Mouse (Mus musculus) kidney, embryonic 14.5 days (tissue): ENCODE measurements around the gene Stap2. TPM values are rescaled to one million over a fixed set of nuclear protein-coding genes. Genes with fewer than 3 reads are reported as not detected.

ENCODE experiments used
- ATAC-seq: fragments of 200-750 bp; cut with Nextera tagmentation; 2 replicates; pipeline ENCODE4 v1.8.0; 2017; ENCODE audit warnings: moderate number of reproducible peaks, mild to moderate bottlenecking, moderate TSS enrichment, moderate library complexity; ENCODE audit not compliant: low FRiP score, low TSS enrichment
- H3K27ac ChIP-seq: fragments of 300-500 bp; sonication (generic); 2 replicates; pipeline ENCODE4 v1.5.1; 2014; ENCODE audit warnings: low read depth, mild to moderate bottlenecking, low read length, moderate library complexity, mixed read lengths
- H3K27me3 ChIP-seq: fragments of 300-500 bp; sonication (generic); 2 replicates; pipeline ENCODE4 v1.6.1; 2014; ENCODE audit warnings: mild to moderate bottlenecking, low read length; ENCODE audit not compliant: control insufficient read depth, insufficient read depth
- H3K36me3 ChIP-seq: fragments of 300-500 bp; sonication (generic); 2 replicates; pipeline ENCODE4 v1.6.1; 2014; ENCODE audit warnings: low read length, mixed read lengths; ENCODE audit not compliant: control insufficient read depth, insufficient read depth
- H3K4me1 ChIP-seq: fragments of 300-500 bp; sonication (generic); 2 replicates; pipeline ENCODE4 v1.6.1; 2014; ENCODE audit warnings: low read length, mixed read lengths; ENCODE audit not compliant: control insufficient read depth, insufficient read depth
- H3K4me2 ChIP-seq: fragments of 300-500 bp; sonication (generic); replicated peaks from 2 replicates; pipeline ENCODE4 v1.6.1; 2014; ENCODE audit warnings: low read depth, mild to moderate bottlenecking, low read length
- H3K4me3 ChIP-seq: fragments of 300-500 bp; sonication (generic); 2 replicates; pipeline ENCODE4 v1.5.1; 2014; ENCODE audit warnings: mild to moderate bottlenecking, low read length
- H3K9ac ChIP-seq: fragments of 300-500 bp; sonication (generic); 2 replicates; pipeline ENCODE4 v1.6.1; 2014; ENCODE audit warnings: low read depth, mild to moderate bottlenecking, low read length, moderate library complexity
- H3K9me3 ChIP-seq: fragments of 300-500 bp; sonication (generic); 2 replicates; pipeline ENCODE4 v1.6.1; 2016; ENCODE audit warnings: low read length; ENCODE audit not compliant: control insufficient read depth
- WGBS: fragments of 180-500 bp; shearing (Covaris S2); extraction: QIAGEN DNeasy Blood & Tissue Kit; methylation state at CpG from one replicate; pipeline ENCODE4 v1.1.7; 2014; 5-methylcytosine and 5-hydroxymethylcytosine counted together
- polyA plus RNA-seq: library from polyadenylated mRNA; unstranded; fragments of >200 nt; fragmentation: Nextera tagmentation; extraction: Ambion mirVana; gene quantifications from 2 replicates; pipeline ENCODE4 v1.2.1, GENCODE M21; 2014

Gene Stap2
- polyA plus RNA-seq, 1 experiment from 2014 or later, result 14.6 TPM

- Histone ChIP-seq H3K4me2 (peak within 1 kb of the TSS; percentile 70), H3K4me1 (peaks cover 32% of the 10 kb centered on the region), H3K36me3 (peaks cover 19% of the 10 kb centered on the region), H3K27ac (peak within 1 kb of the TSS; percentile 93), H3K9me3 (no peaks in the 10 kb centered on the region), H3K4me3 (peak within 1 kb of the TSS; percentile 91), H3K27me3 (no peaks in the 10 kb centered on the region), H3K9ac (peak within 1 kb of the TSS; percentile 94)
- ATAC-seq, result peak; percentile 92
- WGBS, result under 1% methylated on average over 72 of the region's 74 CpGs
Measured at GRCm38 (mm10) chr17:56036176-56036900, 31.0 kb upstream of the Stap2 start, which contains the start of gene Sh3gl1. Gene Sh3gl1 (minus strand): TSS chr17:56036635.

DNA sequence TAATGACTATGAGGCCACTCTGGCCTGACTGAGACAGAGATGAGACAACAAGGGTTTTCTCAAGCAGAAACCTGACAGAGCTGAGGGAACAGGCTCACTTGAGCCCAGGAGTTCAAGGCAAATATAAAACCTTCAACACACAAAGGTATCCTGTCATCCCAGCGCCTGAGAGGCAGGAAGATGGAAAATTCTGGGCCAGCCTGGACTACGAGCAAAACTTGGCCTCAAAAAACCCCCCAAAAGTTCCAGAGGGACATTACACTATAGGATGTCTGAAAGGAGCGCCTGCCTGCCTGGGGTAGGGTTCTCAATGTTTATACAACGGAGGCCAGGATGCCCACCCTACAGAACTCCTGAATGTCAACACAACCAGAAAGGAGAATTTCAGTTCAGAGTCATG, 29.8 kb upstream of the Stap2 start:
- Histone ChIP-seq H3K9ac (peak overlapping the region; percentile 94), H3K36me3 (peaks cover 19% of the 10 kb centered on the region), H3K27ac (no peak overlapping the region), H3K9me3 (no peaks in the 10 kb centered on the region), H3K27me3 (no peaks in the 10 kb centered on the region), H3K4me3 (peak overlapping the region; percentile 91), H3K4me1 (peaks cover 30% of the 10 kb centered on the region), H3K4me2 (peak overlapping the region; percentile 70)
- 54% methylated on average over 4 of the region's 4 CpGs for WGBS
- ATAC-seq, result no peak

DNA sequence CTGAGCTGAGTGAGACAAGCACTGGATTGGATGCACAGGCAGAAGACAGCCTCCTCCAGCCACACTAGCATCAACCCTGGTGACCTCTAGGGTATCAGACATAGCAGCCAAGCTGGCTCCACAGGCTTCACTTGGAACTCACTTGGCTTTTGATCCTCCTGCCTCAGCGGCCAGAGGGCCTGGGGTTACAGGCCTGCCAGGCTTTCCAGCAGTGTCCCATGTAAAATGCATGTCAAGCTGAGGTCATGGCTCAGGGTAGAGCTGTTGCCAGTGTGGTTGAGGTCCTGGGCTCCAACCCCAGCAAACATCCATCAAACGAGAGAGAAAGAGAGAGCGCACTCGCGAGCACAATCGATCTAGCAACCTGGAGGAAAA, 29.3 kb upstream of the Stap2 start:
- H3K4me1 ChIP-seq, result peaks cover 30% of the 10 kb centered on the region
- peak overlapping the region; percentile 70 for H3K4me2 ChIP-seq
- no peaks in the 10 kb centered on the region for H3K27me3 ChIP-seq
- no peaks in the 10 kb centered on the region for H3K9me3 ChIP-seq
- H3K4me3 ChIP-seq, result peak overlapping the region; percentile 91; the same call in 1 of the 2 replicates
- peaks cover 20% of the 10 kb centered on the region for H3K36me3 ChIP-seq
- no peak overlapping the region for H3K27ac ChIP-seq
- WGBS, result 81% methylated on average over 6 of the region's 6 CpGs
- H3K9ac ChIP-seq, result peak overlapping the region; percentile 94
- ATAC-seq, result no peak

GRCm38 (mm10) chr17:56034040-56034725, 28.8 kb upstream of the Stap2 start:
- no peak for ATAC-seq
- Histone ChIP-seq H3K27ac (no peak overlapping the region), H3K4me3 (no peak overlapping the region), H3K9ac (peak overlapping the region; percentile 94; the same call in 1 of the 2 replicates), H3K4me1 (peaks cover 30% of the 10 kb centered on the region), H3K27me3 (no peaks in the 10 kb centered on the region), H3K36me3 (peaks cover 25% of the 10 kb centered on the region), H3K4me2 (no peak overlapping the region), H3K9me3 (no peaks in the 10 kb centered on the region)
- 90% methylated on average over 7 of the region's 7 CpGs for WGBS

GRCm38 (mm10) chr17:56032831-56033230, 27.4 kb upstream of the Stap2 start:
- Histone ChIP-seq H3K4me2 (no peak overlapping the region), H3K27ac (no peak overlapping the region), H3K4me3 (no peak overlapping the region), H3K9ac (no peak overlapping the region), H3K4me1 (peaks cover 30% of the 10 kb centered on the region), H3K9me3 (no peaks in the 10 kb centered on the region), H3K27me3 (no peaks in the 10 kb centered on the region), H3K36me3 (peaks cover 36% of the 10 kb centered on the region)
- no peak for ATAC-seq
- 68% methylated on average over 7 of the region's 7 CpGs for whole genome bisulfite sequencing

DNA sequence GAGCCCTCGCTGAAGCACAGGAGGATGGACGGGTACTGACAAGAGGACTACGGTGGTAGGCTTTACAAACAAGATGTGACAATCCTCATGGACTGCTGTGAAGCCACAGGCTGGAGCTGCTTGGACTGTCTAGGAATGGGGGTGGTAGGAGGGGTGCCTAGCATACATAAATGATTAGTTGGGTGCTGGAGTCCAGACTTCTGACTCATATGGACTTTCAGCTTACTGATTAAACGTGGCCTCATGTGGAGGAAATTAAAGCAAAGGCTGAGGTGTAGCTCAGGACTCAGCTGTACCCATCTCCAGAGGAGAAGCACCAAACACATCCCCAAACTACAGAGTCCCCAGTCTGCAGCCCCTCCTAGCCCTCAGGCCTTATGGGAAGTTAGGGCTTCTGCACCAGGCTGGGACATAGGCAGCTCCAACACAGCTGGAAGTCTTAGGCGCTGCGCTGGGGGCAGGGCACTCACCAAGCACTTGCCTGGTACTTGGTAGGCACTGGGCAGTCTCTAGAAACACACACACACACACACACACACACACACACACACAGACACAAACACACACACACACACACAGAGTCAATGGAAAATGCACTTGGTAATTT, 26.8 kb upstream of the Stap2 start:
- ATAC-seq, result no peak

DNA sequence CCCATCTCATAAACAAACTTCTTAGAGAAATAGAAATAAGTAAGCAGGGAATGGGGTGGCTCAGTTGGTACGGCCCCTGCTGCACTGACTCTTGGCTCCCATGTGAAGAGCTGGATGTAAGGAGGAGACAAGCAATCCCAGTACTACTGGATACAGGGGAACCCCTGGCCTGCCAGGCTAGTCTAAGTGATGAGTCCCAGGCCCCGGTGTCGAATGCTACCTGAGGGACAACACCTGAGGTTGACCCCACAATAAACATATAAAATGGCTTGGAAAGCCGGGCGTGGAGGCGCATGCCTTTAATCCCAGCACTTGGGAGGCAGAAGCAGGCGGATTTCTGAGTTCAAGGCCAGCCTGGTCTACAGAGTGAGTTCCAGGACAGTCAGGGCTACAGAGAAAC, 26.0 kb upstream of the Stap2 start:
- H3K4me3 ChIP-seq, result no peak overlapping the region
- 0 out of 2 replicates have a peak overlapping the region, but pooled peaks have one; percentile 12 for H3K9ac ChIP-seq
- WGBS, result 84% methylated on average over 7 of the region's 7 CpGs
- no peak overlapping the region for H3K4me2 ChIP-seq
- peaks cover 30% of the 10 kb centered on the region for H3K4me1 ChIP-seq
- ATAC-seq, result no peak
- H3K27me3 ChIP-seq, result no peaks in the 10 kb centered on the region
- no peak overlapping the region for H3K27ac ChIP-seq
- H3K9me3 ChIP-seq, result no peaks in the 10 kb centered on the region
- peaks cover 36% of the 10 kb centered on the region for H3K36me3 ChIP-seq

More for the DNA sequence above, 26.8 kb upstream of the Stap2 start:
- H3K4me3 ChIP-seq, result no peak overlapping the region
- no peaks in the 10 kb centered on the region for H3K9me3 ChIP-seq
- H3K4me2 ChIP-seq, result no peak overlapping the region; the same call in 1 of the 2 replicates
- H3K36me3 ChIP-seq, result peaks cover 36% of the 10 kb centered on the region
- WGBS, result 73% methylated on average over 6 of the region's 6 CpGs
- no peak overlapping the region for H3K9ac ChIP-seq
- no peaks in the 10 kb centered on the region for H3K27me3 ChIP-seq
- 0 out of 2 replicates have a peak overlapping the region, but pooled peaks have one; percentile 24 for H3K27ac ChIP-seq
- H3K4me1 ChIP-seq, result peaks cover 30% of the 10 kb centered on the region

DNA sequence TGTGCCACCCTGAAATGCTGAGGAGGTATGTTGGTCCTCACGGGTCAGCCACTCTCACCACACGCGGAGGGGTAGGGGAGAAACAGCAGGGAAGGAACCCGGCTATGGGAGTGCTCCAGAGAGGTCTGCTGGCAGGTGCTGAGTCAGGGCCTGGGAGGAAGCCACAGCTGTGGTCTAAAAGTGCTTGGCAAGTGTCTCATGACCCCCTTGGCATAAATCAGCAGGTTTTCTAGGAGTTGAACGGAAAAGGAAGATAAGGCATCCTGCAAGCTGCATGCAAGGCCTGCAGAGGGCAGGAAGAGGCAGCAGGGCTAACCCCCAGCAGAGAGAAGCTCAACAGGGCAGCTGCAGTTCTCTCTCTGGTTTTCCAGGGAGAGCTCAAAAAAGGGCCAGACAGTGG, 25.5 kb upstream of the Stap2 start:
- WGBS, result 38% methylated on average over 5 of the region's 5 CpGs
- Histone ChIP-seq H3K36me3 (peaks cover 36% of the 10 kb centered on the region), H3K9ac (0 out of 2 replicates have a peak overlapping the region, but pooled peaks have one; percentile 12), H3K4me1 (peaks cover 30% of the 10 kb centered on the region), H3K4me2 (no peak overlapping the region), H3K27ac (no peak overlapping the region), H3K4me3 (no peak overlapping the region), H3K27me3 (no peaks in the 10 kb centered on the region), H3K9me3 (no peaks in the 10 kb centered on the region)
- ATAC-seq, result peak; percentile 39; the same call in 1 of the 2 replicates
